Mouse (Mus musculus) E14TG2a.4 (cell line): ENCODE measurements at regions not wholly inside any gene's neighbourhood (a gene's known extent, or its start where the extent isn't known, plus 50 kb on each side); places are given as distances from the start of the nearest gene placed in this dataset.

Experiments
- H3K27me3 ChIP-seq: 2 replicates; pipeline ENCODE4 v1.6.1; 2014; ENCODE audit warnings: low read length, control low read depth; ENCODE audit not compliant: insufficient read depth
- H3K36me3 ChIP-seq: 2 replicates; pipeline ENCODE4 v1.6.1; 2014; ENCODE audit warnings: low read length, control low read depth; ENCODE audit not compliant: insufficient read depth
- H3K4me1 ChIP-seq: replicated peaks from 2 replicates; pipeline ENCODE4 v1.6.1; 2014; ENCODE audit warnings: low read depth, low read length, control low read depth
- H3K4me3 ChIP-seq: replicated peaks from 2 replicates; pipeline ENCODE4 v1.5.1; 2014; ENCODE audit warnings: mild to moderate bottlenecking, low read length
- H3K9me3 ChIP-seq: 2 replicates; pipeline ENCODE4 v1.6.1; 2014; ENCODE audit warnings: low read length, control low read depth
- CTCF ChIP-seq: conservative IDR thresholded peaks from 2 replicates; pipeline ENCODE4 v1.5.1; 2014; ENCODE audit warnings: low read length
- NANOG ChIP-seq: IDR thresholded peaks from 2 replicates; pipeline ENCODE4 v1.6.1; 2014; ENCODE audit warnings: borderline replicate concordance, low read length, mixed read lengths
- POU5F1 ChIP-seq: IDR thresholded peaks from 2 replicates; pipeline ENCODE4 v1.6.1; 2014; ENCODE audit warnings: low read length, borderline replicate concordance

DNA sequence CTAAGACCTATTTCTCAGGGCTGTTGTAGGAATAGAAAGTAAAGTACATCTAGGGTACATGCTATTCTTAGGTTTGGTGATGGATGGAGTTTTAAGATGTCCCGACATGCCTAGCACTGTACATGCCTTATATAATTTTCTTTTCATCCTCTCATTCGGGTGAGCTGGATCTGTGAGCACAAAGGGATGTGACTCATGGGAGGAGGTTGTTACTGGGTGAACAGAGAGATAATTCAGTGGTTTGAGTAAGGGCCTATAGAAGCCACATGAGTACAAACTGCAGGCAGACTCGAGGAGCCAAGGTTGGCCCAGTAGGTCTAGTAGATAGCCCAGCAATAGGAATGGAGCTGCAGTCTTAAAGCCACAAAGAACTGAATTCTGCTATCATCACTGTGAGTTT lies 76.5 kb upstream of the Tnfaip3 start:
- Histone ChIP-seq H3K36me3 (no peaks in the 10 kb centered on the region), H3K4me1 (no peaks in the 10 kb centered on the region), H3K4me3 (no peak overlapping the region), H3K9me3 (no peaks in the 10 kb centered on the region), H3K27me3 (0 out of 2 replicates have a peak, but pooled peaks cover 5% of the 10 kb centered on the region)
- TF ChIP-seq POU5F1 = no peak
- no peak for TF ChIP-seq CTCF
- no peak for TF ChIP-seq NANOG

DNA sequence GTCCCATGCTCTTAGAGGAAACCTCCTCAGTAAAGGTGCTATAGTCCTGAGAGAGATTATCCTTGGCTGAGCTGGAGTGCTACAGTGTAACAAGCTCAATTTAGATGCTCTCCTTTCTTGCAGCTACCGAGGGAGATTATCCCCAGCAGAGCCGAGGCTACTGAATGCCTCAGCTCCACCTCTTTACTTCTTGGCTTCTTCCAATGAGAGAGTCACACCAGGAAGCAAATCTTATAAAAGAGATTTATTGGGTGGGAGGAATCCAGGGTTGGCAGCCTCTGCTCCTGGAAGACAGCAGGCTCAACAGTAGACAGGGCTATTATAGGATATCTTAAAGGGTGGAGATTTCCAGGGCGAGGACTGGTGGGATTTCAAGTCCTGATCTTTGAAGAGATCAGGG lies 75.7 kb upstream of the Tnfaip3 start:
- TF ChIP-seq CTCF (no peak), NANOG (no peak), POU5F1 (no peak)
- Histone ChIP-seq H3K4me1 (no peaks in the 10 kb centered on the region), H3K27me3 (0 out of 2 replicates have a peak, but pooled peaks cover 5% of the 10 kb centered on the region), H3K4me3 (no peak overlapping the region), H3K36me3 (no peaks in the 10 kb centered on the region), H3K9me3 (no peaks in the 10 kb centered on the region)

DNA sequence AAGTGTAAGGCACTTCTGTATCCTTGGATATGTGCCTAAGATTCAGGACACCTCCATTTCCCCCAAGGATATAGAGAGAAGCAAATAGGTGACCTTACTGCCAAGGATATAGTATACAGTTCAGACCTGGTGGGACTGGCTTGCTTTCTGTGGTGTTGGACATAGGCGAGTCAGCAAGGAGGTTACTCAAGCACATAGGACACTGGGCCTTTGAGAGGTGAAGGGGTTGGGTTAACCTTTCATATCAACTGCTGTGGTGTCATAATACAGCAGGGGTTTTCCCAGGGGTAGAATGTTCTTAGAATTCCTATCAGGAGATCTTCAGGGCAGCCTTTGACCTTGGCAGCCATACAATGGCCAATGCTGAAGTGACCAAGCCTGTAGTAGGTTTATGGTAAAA lies 71.5 kb upstream of the Tnfaip3 start:
- Histone ChIP-seq H3K27me3 (0 out of 2 replicates have a peak, but pooled peaks cover 5% of the 10 kb centered on the region), H3K36me3 (no peaks in the 10 kb centered on the region), H3K4me1 (no peaks in the 10 kb centered on the region), H3K4me3 (no peak overlapping the region), H3K9me3 (no peaks in the 10 kb centered on the region)
- no peak for TF ChIP-seq CTCF
- no peak for TF ChIP-seq POU5F1
- no peak for TF ChIP-seq NANOG

DNA sequence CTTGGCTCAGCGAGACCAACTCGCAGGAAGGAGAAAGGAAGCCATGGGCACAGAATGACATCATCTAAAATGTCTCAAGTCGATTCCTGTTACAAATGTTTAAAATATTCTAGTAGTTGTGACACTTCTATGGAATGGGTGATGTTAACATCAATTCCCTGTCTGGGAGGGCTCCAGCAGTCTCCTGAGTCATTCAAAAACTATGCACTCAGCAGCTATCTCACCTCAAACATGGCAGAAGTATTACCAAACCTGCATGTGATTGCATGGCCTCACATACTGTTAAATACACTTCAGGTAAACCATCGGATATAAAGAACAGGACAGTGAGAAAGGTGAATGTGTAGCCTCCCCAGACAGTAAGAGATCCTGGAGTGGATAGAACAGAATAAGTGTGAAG lies 66.7 kb upstream of the Tnfaip3 start:
- TF ChIP-seq POU5F1 (no peak), NANOG (no peak), CTCF (no peak)
- H3K27me3 ChIP-seq = no peaks in the 10 kb centered on the region
- no peaks in the 10 kb centered on the region for H3K9me3 ChIP-seq

GRCm38 (mm10) chr10:19078047-19078446 lies 62.6 kb upstream of the Tnfaip3 start:
- Histone ChIP-seq H3K36me3 (no peaks in the 10 kb centered on the region), H3K27me3 (no peaks in the 10 kb centered on the region), H3K4me1 (no peaks in the 10 kb centered on the region), H3K4me3 (no peak overlapping the region), H3K9me3 (no peaks in the 10 kb centered on the region)
- TF ChIP-seq NANOG (no peak), CTCF (no peak), POU5F1 (no peak)

More for the DNA sequence above, 66.7 kb upstream of the Tnfaip3 start:
- H3K36me3 ChIP-seq = no peaks in the 10 kb centered on the region
- H3K4me1 ChIP-seq = no peaks in the 10 kb centered on the region
- H3K4me3 ChIP-seq = no peak overlapping the region

DNA sequence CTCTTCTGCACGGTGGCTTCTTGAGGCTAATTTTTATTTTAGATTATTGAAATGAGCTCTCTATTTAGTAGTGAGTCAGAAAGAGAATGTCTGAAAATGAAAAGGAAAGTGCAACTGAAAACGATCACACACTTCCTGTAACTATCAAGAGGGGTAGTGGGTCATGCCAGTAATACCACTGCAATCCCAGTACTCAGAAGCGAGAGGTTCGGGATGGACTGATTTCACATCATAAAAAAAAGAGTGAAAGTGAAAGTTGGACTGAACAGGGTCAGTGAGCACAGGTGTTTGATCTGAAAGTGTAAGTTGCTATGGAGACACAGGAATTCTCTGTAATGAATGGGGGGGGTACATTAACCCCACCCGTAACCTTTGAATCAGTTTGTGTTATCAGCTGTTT lies 52.9 kb upstream of the Tnfaip3 start:
- no peaks in the 10 kb centered on the region for H3K4me1 ChIP-seq
- no peak overlapping the region for H3K4me3 ChIP-seq
- no peaks in the 10 kb centered on the region for H3K27me3 ChIP-seq
- H3K9me3 ChIP-seq = no peaks in the 10 kb centered on the region
- TF ChIP-seq CTCF (no peak), NANOG (no peak), POU5F1 (no peak)
- H3K36me3 ChIP-seq = no peaks in the 10 kb centered on the region

- H3K27me3 ChIP-seq = no peaks in the 10 kb centered on the region
- H3K36me3 ChIP-seq = no peaks in the 10 kb centered on the region
- H3K9me3 ChIP-seq = no peaks in the 10 kb centered on the region
- H3K4me3 ChIP-seq = no peak overlapping the region
- H3K4me1 ChIP-seq = no peaks in the 10 kb centered on the region
- TF ChIP-seq CTCF (no peak), POU5F1 (no peak), NANOG (no peak)
Measured at GRCm38 (mm10) chr10:19067623-19068022, 52.2 kb upstream of the Tnfaip3 start.

DNA sequence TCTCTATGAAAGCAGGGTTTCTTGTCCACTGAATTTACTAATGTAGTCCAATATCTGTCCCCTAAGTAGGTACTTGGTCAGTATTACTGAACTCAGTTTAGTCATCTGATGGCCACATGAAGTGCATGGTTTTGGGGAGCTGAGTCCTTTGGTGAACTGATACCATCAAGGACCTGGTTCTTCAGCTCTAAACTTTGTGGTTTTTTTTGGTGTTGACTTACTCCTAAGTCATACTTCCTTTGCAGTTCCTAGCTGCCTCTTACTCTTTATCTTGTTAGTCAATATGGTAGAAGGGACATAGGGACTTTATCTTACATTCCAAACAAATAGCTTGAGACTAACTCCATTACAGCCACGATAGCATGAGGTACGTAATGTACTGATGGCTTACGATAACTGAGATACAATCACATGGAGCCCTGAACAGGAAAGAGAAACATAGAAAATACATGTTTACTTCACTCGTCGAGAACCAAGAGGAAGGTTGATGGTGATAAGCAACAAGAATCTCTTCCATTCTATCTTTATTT lies 51.4 kb upstream of the Tnfaip3 start:
- TF ChIP-seq NANOG = no peak
- TF ChIP-seq CTCF = no peak
- TF ChIP-seq POU5F1 = no peak
- no peaks in the 10 kb centered on the region for H3K27me3 ChIP-seq
- H3K4me3 ChIP-seq = no peak overlapping the region
- H3K9me3 ChIP-seq = no peaks in the 10 kb centered on the region
- no peaks in the 10 kb centered on the region for H3K36me3 ChIP-seq
- H3K4me1 ChIP-seq = no peaks in the 10 kb centered on the region
